Mouse (Mus musculus) CH12.LX (cell line): ENCODE results near the gene Pphln1. TPM values are rescaled to one million over a fixed set of nuclear protein-coding genes. Genes with fewer than 3 reads are reported as not detected.

ENCODE experiments used
- DNase-seq: peaks from one replicate; pipeline ENCODE4 v3.0.0-alpha.2; 2013; ENCODE audit errors: extremely low read depth
- H3K27ac ChIP-seq: 2 replicates; pipeline ENCODE4 v1.5.1; 2012; ENCODE audit warnings: low read depth, mild to moderate bottlenecking, control low read depth, moderate library complexity; ENCODE audit not compliant: insufficient read depth
- H3K27me3 ChIP-seq: replicated peaks from 2 replicates; pipeline ENCODE3; 2012; ENCODE audit warnings: inconsistent platforms
- H3K36me3 ChIP-seq, 2 experiments: replicated peaks in 1 of 2; 2 replicates each; pipeline versions ENCODE3 to v1.6.1; 2012; ENCODE audit warnings: inconsistent platforms in 1 of 2, low read length in 1 of 2, mild to moderate bottlenecking in 1 of 2, mixed read lengths in 1 of 2, moderate library complexity in 1 of 2; ENCODE audit not compliant: control insufficient read depth in 1 of 2, insufficient read depth in 1 of 2
- H3K4me1 ChIP-seq, 2 experiments: 2 replicates each; pipeline ENCODE4 v1.6.1; 2012; ENCODE audit warnings: inconsistent platforms in 1 of 2, moderate library complexity in 1 of 2; ENCODE audit not compliant: insufficient read depth in 2 of 2, control insufficient read depth in 1 of 2
- H3K4me2 ChIP-seq: 2 replicates; pipeline ENCODE4 v1.6.1; 2012; ENCODE audit warnings: low read depth, mild to moderate bottlenecking, control low read depth; ENCODE audit not compliant: poor library complexity, insufficient read depth, severe bottlenecking
- H3K4me3 ChIP-seq, 3 experiments: fragments of 150-350 bp in 1 of 3; sonication (generic) in 1 of 3; replicated peaks in 1 of 3; 2 replicates each; pipeline versions ENCODE3 to v1.5.1; 2011 to 2012; ENCODE audit warnings: low read depth in 2 of 3, low read length in 2 of 3, mild to moderate bottlenecking in 2 of 3, moderate library complexity in 2 of 3, control low read depth in 1 of 3, improper control_type of control experiment in 1 of 3, inconsistent platforms in 1 of 3, mixed read lengths in 1 of 3; ENCODE audit not compliant: poor library complexity in 1 of 3
- H3K79me2 ChIP-seq: replicated peaks from 2 replicates; pipeline ENCODE4 v1.6.1; 2012; ENCODE audit warnings: mild to moderate bottlenecking, moderate library complexity; ENCODE audit not compliant: control insufficient read depth, poor library complexity, insufficient read depth, severe bottlenecking; ENCODE audit errors: extremely low read depth
- H3K9ac ChIP-seq: 2 replicates; pipeline ENCODE4 v1.6.1; 2012; ENCODE audit warnings: low read depth, mild to moderate bottlenecking, control low read depth, moderate library complexity; ENCODE audit not compliant: insufficient read depth
- H3K9me3 ChIP-seq: replicated peaks from 2 replicates; pipeline ENCODE3; 2012; ENCODE audit warnings: low read length, inconsistent platforms, mixed read lengths
- BHLHE40 ChIP-seq: IDR thresholded peaks from 2 replicates; pipeline ENCODE4 v1.6.1; 2011; ENCODE audit warnings: mild to moderate bottlenecking, low read depth, low read length, improper control_type of control experiment
- E2F4 ChIP-seq: IDR thresholded peaks from 2 replicates; pipeline ENCODE4 v1.6.1; 2011; ENCODE audit warnings: low read depth, low read length, improper control_type of control experiment; ENCODE audit not compliant: insufficient replicate concordance
- GABPA ChIP-seq: IDR thresholded peaks from 2 replicates; pipeline ENCODE4 v1.6.1; 2012; ENCODE audit warnings: low read depth, low read length, improper control_type of control experiment, inconsistent platforms; ENCODE audit not compliant: insufficient replicate concordance
- IRF4 ChIP-seq: IDR thresholded peaks from 2 replicates; pipeline ENCODE4 v1.6.1; 2014; ENCODE audit warnings: low read depth, mild to moderate bottlenecking, inconsistent platforms, low read length, improper control_type of control experiment
- MAFK ChIP-seq: IDR thresholded peaks from 2 replicates; pipeline ENCODE4 v1.6.1; 2011; ENCODE audit warnings: low read length, improper control_type of control experiment; ENCODE audit not compliant: insufficient replicate concordance
- MAX ChIP-seq: IDR thresholded peaks from 2 replicates; pipeline ENCODE4 v1.6.1; 2011; ENCODE audit warnings: low read length, improper control_type of control experiment
- MAZ ChIP-seq: IDR thresholded peaks from 2 replicates; pipeline ENCODE4 v1.6.1; 2012; ENCODE audit warnings: low read depth, mild to moderate bottlenecking, inconsistent platforms, low read length, improper control_type of control experiment, moderate library complexity
- MEF2A ChIP-seq: IDR thresholded peaks from 2 replicates; pipeline ENCODE4 v1.6.1; 2014; ENCODE audit warnings: low read depth, mild to moderate bottlenecking, inconsistent platforms, low read length, improper control_type of control experiment, borderline replicate concordance
- MYC ChIP-seq: IDR thresholded peaks from 2 replicates; pipeline ENCODE4 v1.6.1; 2011; ENCODE audit warnings: low read depth, mild to moderate bottlenecking, improper control_type of control experiment, low read length
- NRF1 ChIP-seq: IDR thresholded peaks from 2 replicates; pipeline ENCODE4 v1.6.1; 2014; ENCODE audit warnings: low read depth, mild to moderate bottlenecking, inconsistent platforms, low read length, improper control_type of control experiment, moderate library complexity
- POLR2AphosphoS2 ChIP-seq: IDR thresholded peaks from 2 replicates; pipeline ENCODE4 v1.6.1; 2011; ENCODE audit warnings: low read depth, low read length, improper control_type of control experiment
- RAD21 ChIP-seq: IDR thresholded peaks from 2 replicates; pipeline ENCODE4 v1.6.1; 2011; ENCODE audit warnings: low read depth, mild to moderate bottlenecking, low read length, improper control_type of control experiment, moderate library complexity
- RCOR1 ChIP-seq: conservative IDR thresholded peaks from 2 replicates; pipeline ENCODE4 v1.6.1; 2012; ENCODE audit warnings: low read depth, mild to moderate bottlenecking, inconsistent platforms, low read length, improper control_type of control experiment
- SMC3 ChIP-seq: IDR thresholded peaks from 2 replicates; pipeline ENCODE4 v1.6.1; 2011; ENCODE audit warnings: low read depth, low read length, improper control_type of control experiment
- TBP ChIP-seq: conservative IDR thresholded peaks from 2 replicates; pipeline ENCODE4 v1.6.1; 2011; ENCODE audit warnings: low read depth, low read length, improper control_type of control experiment
- TCF12 ChIP-seq: IDR thresholded peaks from 2 replicates; pipeline ENCODE4 v1.6.1; 2014; ENCODE audit warnings: low read depth, mild to moderate bottlenecking, inconsistent platforms, low read length, improper control_type of control experiment
- USF1 ChIP-seq: IDR thresholded peaks from 2 replicates; pipeline ENCODE4 v1.6.1; 2014; ENCODE audit warnings: low read depth, mild to moderate bottlenecking, inconsistent platforms, low read length, improper control_type of control experiment
- ZMIZ1 ChIP-seq: IDR thresholded peaks from 2 replicates; pipeline ENCODE4 v1.6.1; 2012; ENCODE audit warnings: low read depth, mild to moderate bottlenecking, inconsistent platforms, low read length, improper control_type of control experiment
- ZNF384 ChIP-seq: IDR thresholded peaks from 2 replicates; pipeline ENCODE4 v1.6.1; 2012; ENCODE audit warnings: low read depth, low read length, improper control_type of control experiment, inconsistent platforms
- dilution Hi-C: fragments of 300-500 bp; cut with MboI; formaldehyde crosslinking; loops from 2 replicates; pipeline ENCODE4 v1.14.3; 2020; ENCODE audit warnings: low sequenced_read_pairs; ENCODE audit not compliant: extremely low pct_unique_long_range_greater_than_20kb, extremely low pct_ligation_motif_present
- in situ Hi-C: fragments of 300-500 bp; cut with MboI; formaldehyde crosslinking; loops from 3 replicates; pipeline ENCODE4 v1.14.3; 2019; ENCODE audit warnings: low sequenced_read_pairs, low pct_ligation_motif_present, low pct_unique_long_range_greater_than_20kb, mixed read lengths
- polyA plus RNA-seq: library from polyadenylated mRNA; unstranded; fragments of >175 nt; gene quantifications from 2 replicates; pipeline ENCODE4 v1.2.1, GENCODE M21; 2012; ENCODE audit warnings: low read depth; ENCODE audit not compliant: insufficient read length
- total RNA-seq, 2 experiments: library from RNA; depleted of rRNA; stranded (reverse); fragments of 300-350 nt in 1 of 2; fragments of >200 nt in 1 of 2; gene quantifications; 2 replicates each; pipeline ENCODE4 v1.2.3; 2012 to 2014

Gene Pphln1
- total and polyA plus RNA-seq, 3 experiments, result 22.9 to 63.9 (median 59.3) TPM

- Histone ChIP-seq H3K36me3 (peaks cover 17 to 64% of the 10 kb centered on the region in 2 experiments), H3K4me3 (no peak overlapping the region), H3K9ac (no peak overlapping the region), H3K79me2 (no peaks in the 10 kb centered on the region), H3K27me3 (no peaks in the 10 kb centered on the region), H3K4me2 (no peak overlapping the region), H3K27ac (no peak overlapping the region), H3K4me1 (no peaks in the 10 kb centered on the region), H3K9me3 (no peaks in the 10 kb centered on the region)
- dilution Hi-C loops (no loop called here), in situ Hi-C loops (no loop called here)
- no peak for DNase-seq
- TF ChIP-seq POLR2AphosphoS2, result no peak
- no peak for TF ChIP-seq USF1
- TF ChIP-seq NRF1, result no peak
- no peak for TF ChIP-seq TCF12
- no peak for TF ChIP-seq MAFK
- TF ChIP-seq SMC3, result no peak
- no peak for TF ChIP-seq MYC
- TF ChIP-seq MAZ, result no peak
- no peak for TF ChIP-seq ZMIZ1
Measured at GRCm38 (mm10) chr15:93472089-93472488, 73.9 kb downstream of the Pphln1 start.

DNA sequence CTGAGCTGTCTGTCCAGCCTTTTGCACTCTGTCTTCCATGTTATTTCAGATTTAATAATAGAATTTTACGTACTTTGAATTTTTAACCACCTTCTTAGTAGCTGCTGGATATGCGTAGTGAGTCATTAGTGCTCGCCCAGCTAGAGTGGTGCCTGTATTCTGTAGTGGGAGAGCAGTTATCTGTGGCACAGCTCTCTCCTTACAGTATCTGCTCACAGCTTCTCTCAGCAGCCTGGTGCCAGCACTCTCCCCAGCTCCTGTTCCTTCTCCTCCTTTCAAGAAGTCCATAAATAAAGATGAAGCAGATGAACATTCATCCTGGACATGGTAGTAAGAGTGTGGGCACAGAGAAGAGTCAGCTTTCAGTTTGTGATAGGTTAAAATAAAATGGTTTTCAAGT lies 76.1 kb downstream of the Pphln1 start:
- Histone ChIP-seq H3K4me1 (no peaks in the 10 kb centered on the region), H3K4me2 (no peak overlapping the region), H3K27ac (no peak overlapping the region), H3K4me3 (no peak overlapping the region), H3K79me2 (no peaks in the 10 kb centered on the region), H3K9me3 (no peaks in the 10 kb centered on the region), H3K36me3 (peaks cover 17 to 72% of the 10 kb centered on the region in 2 experiments), H3K27me3 (no peaks in the 10 kb centered on the region), H3K9ac (no peak overlapping the region)
- TF ChIP-seq NRF1 (no peak), MAX (no peak), RCOR1 (no peak), IRF4 (no peak), ZNF384 (no peak), MAZ (no peak), GABPA (no peak), POLR2AphosphoS2 (no peak), SMC3 (no peak), BHLHE40 (no peak), TCF12 (no peak), MEF2A (no peak), RAD21 (no peak), TBP (no peak), E2F4 (no peak), USF1 (no peak)
- DNase-seq, result no peak
- in situ Hi-C loops, result no loop called here
- dilution Hi-C loops, result no loop called here
